Mouse (Mus musculus) lung, embryonic 16.5 days (tissue): Measurements from ENCODE around the gene Elmo1. TPM values are rescaled to one million over a fixed set of nuclear protein-coding genes. Genes with fewer than 3 reads are reported as not detected.

Source experiments
- ATAC-seq: fragments of 200-750 bp; cut with Nextera tagmentation; 2 replicates; pipeline ENCODE4 v1.8.0; 2017; ENCODE audit warnings: low read depth, mild to moderate bottlenecking, moderate library complexity
- H3K27ac ChIP-seq: fragments of 300-500 bp; sonication (generic); 2 replicates; pipeline ENCODE4 v1.5.1; 2014; ENCODE audit warnings: mild to moderate bottlenecking, control low read depth, low read length
- H3K27me3 ChIP-seq: fragments of 300-500 bp; sonication (generic); 2 replicates; pipeline ENCODE4 v1.6.1; 2014; ENCODE audit warnings: low read depth, low read length, mixed read lengths; ENCODE audit not compliant: control insufficient read depth, insufficient read depth
- H3K36me3 ChIP-seq: fragments of 300-500 bp; sonication (generic); 2 replicates; pipeline ENCODE4 v1.6.1; 2014; ENCODE audit warnings: low read length; ENCODE audit not compliant: control insufficient read depth, insufficient read depth
- H3K4me1 ChIP-seq: fragments of 300-500 bp; sonication (generic); replicated peaks from 2 replicates; pipeline ENCODE4 v1.6.1; 2014; ENCODE audit warnings: low read length, mixed read lengths; ENCODE audit not compliant: control insufficient read depth, insufficient read depth
- H3K4me2 ChIP-seq: fragments of 300-500 bp; sonication (generic); 2 replicates; pipeline ENCODE4 v1.6.1; 2014; ENCODE audit warnings: low read depth, low read length, control low read depth
- H3K4me3 ChIP-seq: fragments of 300-500 bp; sonication (generic); 2 replicates; pipeline ENCODE4 v1.5.1; 2014; ENCODE audit warnings: mild to moderate bottlenecking, low read length, control low read depth
- H3K9ac ChIP-seq: fragments of 300-500 bp; sonication (generic); 2 replicates; pipeline ENCODE4 v1.6.1; 2014; ENCODE audit warnings: low read length, control low read depth
- H3K9me3 ChIP-seq: fragments of 300-500 bp; sonication (generic); 2 replicates; pipeline ENCODE4 v1.6.1; 2016; ENCODE audit warnings: low read length; ENCODE audit not compliant: control insufficient read depth
- WGBS: fragments of 180-500 bp; shearing (Covaris S2); extraction: QIAGEN DNeasy Blood & Tissue Kit; methylation state at CpG from one replicate; pipeline ENCODE4 v1.1.7; 2014; 5-methylcytosine and 5-hydroxymethylcytosine counted together
- polyA plus RNA-seq: library from polyadenylated mRNA; unstranded; fragments of >200 nt; fragmentation: Nextera tagmentation; extraction: Ambion mirVana; gene quantifications from 2 replicates; pipeline ENCODE4 v1.2.1, GENCODE M21; 2015

Elmo1 gene
- polyA plus RNA-seq, 1 experiment from 2014 or later: 44.3 TPM

DNA sequence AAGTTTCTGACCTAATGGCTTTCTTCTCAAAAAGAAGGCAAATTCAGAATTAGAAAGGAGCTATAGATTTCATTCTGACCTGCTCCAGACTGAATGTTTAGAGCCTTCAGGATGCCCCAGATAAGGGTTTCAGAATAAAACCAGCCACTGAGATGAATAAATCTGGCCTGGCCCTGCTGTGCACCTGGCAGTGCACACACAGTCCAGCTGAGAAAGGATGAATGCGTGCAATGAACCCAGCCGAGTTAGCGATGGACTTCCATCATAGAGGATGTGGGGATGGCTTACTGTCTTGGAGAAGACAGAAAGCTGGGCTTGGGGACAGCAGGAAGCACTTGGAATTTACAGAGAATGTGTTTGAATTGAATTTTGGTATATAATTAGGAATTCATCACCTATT, 413.0 kb downstream of the Elmo1 start:
- Histone ChIP-seq H3K4me2 (no peak overlapping the region), H3K9me3 (no peaks in the 10 kb centered on the region), H3K4me3 (no peak overlapping the region), H3K4me1 (no peaks in the 10 kb centered on the region), H3K27ac (no peak overlapping the region), H3K27me3 (no peaks in the 10 kb centered on the region), H3K9ac (no peak overlapping the region), H3K36me3 (no peaks in the 10 kb centered on the region)
- 89% methylated on average over 3 of the region's 3 CpGs for WGBS
- ATAC-seq: no peak

DNA sequence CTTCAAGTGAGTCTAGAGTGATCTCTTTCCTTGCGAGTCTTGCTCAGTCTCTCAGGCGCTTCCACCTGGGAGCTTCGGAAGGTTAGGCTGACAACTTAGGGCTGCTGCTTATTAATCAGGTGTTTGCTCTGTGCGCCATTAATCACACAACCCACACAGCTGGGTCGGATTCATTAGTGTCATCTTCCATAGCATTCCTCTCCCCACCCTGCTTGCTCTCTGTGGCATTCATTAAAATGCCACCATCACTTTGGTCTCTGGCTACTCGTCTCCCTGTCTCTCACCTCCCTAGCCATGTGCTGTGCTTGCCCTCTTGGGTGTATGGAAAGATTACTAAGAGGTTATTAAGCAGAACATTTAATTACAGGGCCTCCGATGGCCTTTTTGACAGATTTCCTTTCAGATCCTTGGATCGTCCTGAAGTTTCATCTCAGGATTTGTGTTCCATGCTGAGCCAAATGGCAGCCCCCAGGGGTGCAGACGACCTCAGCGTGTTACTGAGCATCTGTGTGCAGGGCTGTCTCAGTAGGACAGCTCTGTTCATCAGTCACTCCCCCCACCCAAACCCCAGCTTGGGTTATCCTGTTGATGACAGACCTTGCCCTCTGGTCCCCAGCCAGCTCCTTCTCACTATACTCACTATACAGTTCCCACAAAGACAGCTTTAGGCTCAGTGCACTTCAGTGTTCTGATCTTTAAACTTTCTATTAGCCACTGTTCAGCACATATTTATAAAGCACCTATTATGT, 417.2 kb downstream of the Elmo1 start:
- Histone ChIP-seq H3K36me3 (no peaks in the 10 kb centered on the region), H3K9me3 (no peaks in the 10 kb centered on the region), H3K27ac (no peak overlapping the region), H3K4me1 (no peaks in the 10 kb centered on the region), H3K9ac (no peak overlapping the region), H3K27me3 (no peaks in the 10 kb centered on the region), H3K4me3 (no peak overlapping the region), H3K4me2 (no peak overlapping the region)
- no peak for ATAC-seq
- 40% methylated on average over 10 of the region's 10 CpGs for WGBS

DNA sequence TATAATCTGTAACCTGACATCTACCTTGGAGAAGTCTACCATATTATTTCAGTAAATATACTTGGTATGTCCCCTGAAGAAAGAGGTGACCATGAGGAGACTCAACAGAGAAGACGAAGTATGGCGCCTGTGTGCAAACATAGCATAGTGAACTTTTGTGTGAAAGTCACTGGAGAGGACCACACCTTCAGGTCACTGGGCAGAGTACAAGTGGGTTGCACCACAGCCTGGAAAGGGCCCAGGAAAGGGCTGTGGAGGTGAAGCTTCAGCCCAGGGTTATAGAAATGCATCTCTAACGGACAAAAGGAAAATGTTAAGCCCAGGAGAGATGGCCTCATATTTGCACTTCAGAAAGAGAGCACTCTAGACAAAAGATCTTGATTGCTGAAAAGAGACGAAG, 420.6 kb downstream of the Elmo1 start:
- Histone ChIP-seq H3K9ac (no peak overlapping the region), H3K4me3 (no peak overlapping the region), H3K9me3 (no peaks in the 10 kb centered on the region), H3K27me3 (no peaks in the 10 kb centered on the region), H3K4me1 (no peaks in the 10 kb centered on the region), H3K27ac (no peak overlapping the region), H3K36me3 (no peaks in the 10 kb centered on the region), H3K4me2 (no peak overlapping the region)
- 76% methylated on average over 4 of the region's 4 CpGs for WGBS
- no peak for ATAC-seq

DNA sequence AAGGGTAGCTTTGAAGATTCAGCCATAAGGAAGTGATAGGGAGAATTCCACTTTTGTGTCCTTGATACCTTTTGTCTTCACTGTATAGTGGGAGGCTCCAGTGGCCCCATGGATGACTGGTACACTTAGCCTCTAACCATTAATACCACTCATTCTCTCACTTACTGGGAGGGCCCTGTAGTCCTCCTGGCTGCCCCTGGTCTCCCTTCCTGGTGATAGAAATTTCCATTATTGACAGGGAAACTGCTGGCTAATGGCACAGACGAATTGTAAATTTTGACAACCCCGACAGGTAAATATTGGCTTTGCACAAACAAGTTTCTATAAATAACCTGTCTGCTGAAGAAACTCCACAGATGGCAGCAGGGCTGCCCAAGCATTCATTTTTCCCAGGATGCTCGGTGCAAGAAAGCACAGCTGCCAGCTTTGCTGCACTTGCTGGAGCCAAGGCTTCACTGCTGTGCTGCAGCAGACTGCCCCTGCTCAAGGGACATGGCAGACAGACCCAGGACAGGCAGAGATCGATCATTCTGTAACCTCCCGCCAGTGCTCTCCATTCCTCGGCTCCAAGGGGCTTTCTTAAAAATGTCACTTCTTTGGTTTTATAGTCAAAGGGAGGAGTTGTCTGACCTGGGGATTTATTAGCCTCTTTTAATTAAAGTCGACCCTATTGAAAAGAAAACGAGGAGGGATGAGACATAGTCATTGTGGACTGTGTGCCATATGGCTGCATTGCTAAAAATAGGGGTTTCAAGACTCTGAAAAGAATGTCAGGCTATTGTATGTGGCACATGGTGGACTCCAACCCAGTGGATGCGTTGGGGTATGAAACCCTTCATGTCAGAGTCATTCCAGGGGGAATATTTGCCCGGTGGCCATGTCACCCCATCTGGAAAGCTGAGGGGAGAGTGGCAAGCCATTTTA, 422.2 kb downstream of the Elmo1 start:
- ATAC-seq: no peak
- Histone ChIP-seq H3K4me3 (no peak overlapping the region), H3K4me1 (no peaks in the 10 kb centered on the region), H3K27me3 (no peaks in the 10 kb centered on the region), H3K4me2 (no peak overlapping the region), H3K9ac (no peak overlapping the region), H3K36me3 (no peaks in the 10 kb centered on the region), H3K27ac (no peak overlapping the region), H3K9me3 (no peaks in the 10 kb centered on the region)
- WGBS: 68% methylated on average over 10 of the region's 10 CpGs

DNA sequence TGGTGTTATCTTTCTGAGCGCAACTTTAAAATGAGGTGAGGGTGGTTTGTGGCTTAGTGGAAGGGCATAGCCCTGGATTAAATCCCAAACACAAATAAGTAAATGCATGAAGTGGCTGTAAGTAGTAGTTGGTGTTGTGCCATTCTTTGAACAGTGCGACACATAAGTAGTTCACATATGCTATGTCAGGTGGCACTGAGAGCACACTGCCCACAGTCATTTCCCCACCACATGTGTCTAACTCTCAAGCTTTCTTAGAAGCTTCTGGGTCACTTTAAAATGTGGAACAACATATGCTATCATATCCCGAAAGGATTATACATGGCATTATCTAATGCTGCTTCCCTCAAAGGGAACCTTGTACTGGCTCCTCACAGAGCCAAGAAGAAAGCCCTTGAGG, 424.3 kb downstream of the Elmo1 start:
- ATAC-seq: no peak
- Histone ChIP-seq H3K9ac (no peak overlapping the region), H3K9me3 (no peaks in the 10 kb centered on the region), H3K27ac (no peak overlapping the region), H3K4me3 (no peak overlapping the region), H3K27me3 (no peaks in the 10 kb centered on the region), H3K4me2 (no peak overlapping the region), H3K36me3 (no peaks in the 10 kb centered on the region), H3K4me1 (no peaks in the 10 kb centered on the region)
- 86% methylated on average over 3 of the region's 3 CpGs for WGBS

DNA sequence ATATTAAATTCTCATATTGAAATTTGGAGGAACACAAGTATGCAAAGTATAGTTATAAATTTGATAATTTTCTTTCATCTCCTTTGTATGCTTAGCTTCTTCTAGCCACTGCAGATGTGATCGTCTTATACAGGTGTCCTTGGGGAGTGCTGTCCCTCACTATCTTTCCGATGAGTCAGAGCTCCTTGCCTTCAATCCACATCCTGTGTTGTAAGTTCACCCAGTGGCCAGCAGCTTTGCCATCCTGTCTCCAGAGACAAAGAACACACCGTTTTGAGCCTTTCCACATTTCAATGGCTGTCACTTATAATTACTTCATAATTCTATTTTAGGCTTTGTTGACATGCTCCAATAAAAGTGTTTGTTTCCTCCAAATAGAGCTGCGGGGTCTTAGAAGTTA, 425.7 kb downstream of the Elmo1 start:
- Histone ChIP-seq H3K27me3 (no peaks in the 10 kb centered on the region), H3K4me1 (no peaks in the 10 kb centered on the region), H3K9ac (no peak overlapping the region), H3K36me3 (no peaks in the 10 kb centered on the region), H3K27ac (no peak overlapping the region), H3K4me2 (no peak overlapping the region), H3K4me3 (no peak overlapping the region), H3K9me3 (no peaks in the 10 kb centered on the region)
- 73% methylated on average over 4 of the region's 4 CpGs for WGBS
- no peak for ATAC-seq

DNA sequence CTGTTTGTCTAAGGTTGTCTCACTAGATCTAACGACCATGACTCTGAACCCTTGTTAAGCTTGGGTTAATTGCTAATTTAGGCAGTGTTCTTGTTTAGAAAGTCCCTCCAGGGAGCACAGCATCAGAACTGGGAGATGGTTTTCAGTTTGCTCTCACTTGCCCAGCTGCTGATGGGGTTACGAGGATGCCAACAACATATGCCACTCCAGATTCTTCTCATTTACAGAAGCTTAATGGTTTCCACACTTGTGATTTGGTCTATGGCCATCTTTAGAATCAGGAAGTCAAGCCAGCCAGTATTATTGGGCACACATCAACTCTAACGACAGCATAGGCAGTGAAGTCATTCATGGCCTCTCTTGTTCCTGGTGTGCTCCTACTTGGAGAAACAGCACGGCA, 427.3 kb downstream of the Elmo1 start:
- Histone ChIP-seq H3K9ac (no peak overlapping the region), H3K4me2 (no peak overlapping the region), H3K4me1 (no peaks in the 10 kb centered on the region), H3K27ac (no peak overlapping the region), H3K9me3 (no peaks in the 10 kb centered on the region), H3K36me3 (no peaks in the 10 kb centered on the region), H3K27me3 (no peaks in the 10 kb centered on the region), H3K4me3 (no peak overlapping the region)
- 78% methylated on average over 4 of the region's 4 CpGs for WGBS
- no peak for ATAC-seq

DNA sequence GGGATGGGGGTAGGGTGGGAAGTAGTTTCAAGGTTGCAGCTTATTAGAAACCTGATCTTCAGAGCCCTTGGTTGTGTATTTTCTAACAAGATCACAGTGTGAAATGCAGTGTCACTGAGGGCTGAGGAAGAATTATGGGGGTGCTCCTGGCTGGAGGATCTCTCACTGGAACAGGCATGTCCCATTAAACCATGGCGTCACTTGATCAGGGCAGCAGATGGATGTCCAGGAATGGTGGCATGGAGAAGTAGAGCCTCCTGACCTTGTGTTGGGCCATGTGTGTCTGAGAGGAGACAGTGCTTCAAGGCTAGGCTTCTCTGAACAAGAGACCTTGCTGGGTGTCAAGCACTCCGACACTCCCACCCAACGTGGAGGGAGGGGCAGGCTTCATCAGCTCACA, 431.1 kb downstream of the Elmo1 start:
- Histone ChIP-seq H3K27ac (no peak overlapping the region), H3K4me1 (no peaks in the 10 kb centered on the region), H3K36me3 (no peaks in the 10 kb centered on the region), H3K9me3 (no peaks in the 10 kb centered on the region), H3K4me3 (no peak overlapping the region), H3K9ac (no peak overlapping the region), H3K27me3 (no peaks in the 10 kb centered on the region), H3K4me2 (no peak overlapping the region)
- 72% methylated on average over 3 of the region's 3 CpGs for WGBS
- ATAC-seq: no peak

DNA sequence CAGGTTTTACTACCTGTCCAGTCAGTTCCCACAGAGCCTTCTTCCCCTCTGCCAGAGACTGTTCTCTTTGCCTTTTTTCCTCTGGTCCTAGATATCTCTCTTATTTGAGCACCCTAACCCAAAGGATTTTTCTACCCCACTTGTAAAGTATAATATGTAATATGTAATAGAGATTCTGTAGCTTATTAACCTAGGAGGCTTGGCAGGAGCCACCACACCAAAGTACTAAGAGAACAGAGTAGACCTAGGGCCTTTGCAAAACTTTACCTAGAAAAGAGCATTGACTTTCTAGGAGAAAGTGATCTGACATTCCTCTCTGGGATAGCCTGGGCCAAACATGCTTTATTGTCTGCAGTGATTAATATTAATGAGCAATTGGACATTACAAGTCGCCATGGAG, 433.3 kb downstream of the Elmo1 start:
- Histone ChIP-seq H3K4me3 (no peak overlapping the region), H3K4me2 (no peak overlapping the region), H3K4me1 (no peaks in the 10 kb centered on the region), H3K9ac (no peak overlapping the region), H3K27ac (no peak overlapping the region), H3K36me3 (no peaks in the 10 kb centered on the region), H3K27me3 (no peaks in the 10 kb centered on the region), H3K9me3 (no peaks in the 10 kb centered on the region)
- no peak for ATAC-seq
- WGBS: 59% methylated on average over 1 of the region's 1 CpGs
